Mouse (Mus musculus) lung, adult 2 months (tissue): Measurements from ENCODE around the gene Tulp1.

Experiments used
- CTCF ChIP-seq: fragments of 200-500 bp; IDR thresholded peaks from 2 replicates; pipeline ENCODE4 v1.5.1; 2011; ENCODE audit warnings: mild to moderate bottlenecking, low read length, control low read depth; ENCODE audit not compliant: insufficient read depth
- POLR2A ChIP-seq: fragments of 200-500 bp; IDR thresholded peaks from 2 replicates; pipeline ENCODE4 v1.6.1; 2011; ENCODE audit warnings: low read depth, mild to moderate bottlenecking, control low read depth, low read length, borderline replicate concordance; ENCODE audit errors: extremely low read depth

DNA sequence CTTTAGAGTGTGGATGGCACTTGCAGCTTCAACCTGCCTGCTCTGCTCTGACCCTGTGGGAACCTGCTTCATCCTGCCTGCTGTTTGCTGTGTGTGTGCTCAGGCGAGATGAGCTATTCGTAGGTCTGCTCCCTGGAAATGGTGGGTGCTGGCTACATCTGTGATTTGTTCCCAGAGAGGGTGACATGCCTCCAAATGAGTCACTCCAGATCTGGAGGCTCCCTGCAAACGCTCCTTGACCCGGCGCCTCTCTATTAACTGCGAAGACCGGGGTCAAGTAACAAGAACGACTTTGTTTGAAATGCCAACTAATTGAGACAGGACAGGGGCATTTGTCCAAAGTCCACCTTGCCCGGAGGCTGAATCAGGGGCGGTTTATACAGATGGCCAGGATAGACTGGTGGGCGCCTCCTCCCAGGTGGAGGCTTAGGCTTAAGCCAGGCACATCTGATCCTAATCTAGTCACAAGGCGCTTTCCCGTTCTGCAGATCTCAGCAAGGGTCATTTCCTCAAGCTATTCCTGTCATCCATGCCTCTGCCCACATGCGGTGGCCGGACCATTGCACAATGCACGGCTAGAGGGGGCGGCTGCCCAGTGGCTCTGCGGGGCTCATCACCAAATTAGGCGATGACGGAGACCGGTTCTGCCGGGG, 37.2 kb downstream of the Tulp1 start:
- TF ChIP-seq CTCF (no peak), POLR2A (0 out of 2 replicates have a peak, but pooled peaks have one; percentile 20)
